Mouse (Mus musculus): ENCODE results near the gene Nrtn.

DNA sequence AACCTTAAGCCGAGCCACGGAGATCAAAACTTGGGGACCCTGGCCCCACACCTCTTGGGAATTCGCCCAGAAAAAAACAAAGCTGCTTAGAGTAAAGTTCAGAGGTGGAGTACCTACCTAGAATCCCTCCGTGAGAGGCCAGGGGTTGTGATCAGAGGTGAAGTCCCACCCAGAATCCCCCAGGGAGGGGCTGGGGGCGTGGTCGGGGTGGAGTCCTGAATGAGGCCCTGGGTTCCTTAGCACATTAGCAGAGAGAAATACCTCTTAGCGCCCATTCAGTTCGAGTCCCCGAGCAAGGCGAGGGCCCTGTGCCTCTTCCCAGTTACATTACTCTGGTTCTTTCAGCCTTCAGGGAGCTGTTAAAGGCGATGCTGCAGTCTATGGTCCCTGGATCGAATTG, 29.7 kb downstream of the Nrtn start:
- TF ChIP-seq CTCF (IDR thresholded peaks at IDR 0.05), result no peak
- no peak for TF ChIP-seq EP300 (IDR thresholded peaks at IDR 0.05)

Measured in lung, postnatal 0 days (tissue).